Mouse (Mus musculus) stomach, postnatal 0 days (tissue): Measurements from ENCODE around the gene Glmp. TPM values are rescaled to one million over a fixed set of nuclear protein-coding genes. Genes with fewer than 3 reads are reported as not detected.
A peak's percentile ranks its signal among the peaks of the same experiment; 100 is the strongest.
"Not testable (repeated sequence)": the region's sequence is repeated elsewhere in the genome, so short reads cannot be mapped to it uniquely, and the experiment has no call there.

Experiments
- ATAC-seq: fragments of 200-750 bp; cut with Nextera tagmentation; 2 replicates; pipeline ENCODE4 v1.8.0; 2017; ENCODE audit not compliant: low FRiP score, low TSS enrichment
- DNase-seq: peaks from one replicate; pipeline ENCODE4 v3.0.0-alpha.2; 2016; ENCODE audit warnings: low spot score
- H3K27ac ChIP-seq: fragments of 300-500 bp; sonication (generic); replicated peaks from 2 replicates; pipeline ENCODE4 v1.5.1; 2014; ENCODE audit warnings: mild to moderate bottlenecking, control low read depth
- H3K27me3 ChIP-seq: fragments of 300-500 bp; sonication (generic); 2 replicates; pipeline ENCODE4 v1.6.1; 2014; ENCODE audit warnings: low read length; ENCODE audit not compliant: control insufficient read depth, insufficient read depth
- H3K36me3 ChIP-seq: fragments of 300-500 bp; sonication (generic); 2 replicates; pipeline ENCODE4 v1.6.1; 2014; ENCODE audit warnings: low read length, mixed read lengths; ENCODE audit not compliant: control insufficient read depth, insufficient read depth
- H3K4me1 ChIP-seq: fragments of 300-500 bp; sonication (generic); replicated peaks from 2 replicates; pipeline ENCODE4 v1.6.1; 2014; ENCODE audit warnings: antibody characterized with exemption; ENCODE audit not compliant: control insufficient read depth, insufficient read depth
- H3K4me2 ChIP-seq: fragments of 300-500 bp; sonication (generic); replicated peaks from 2 replicates; pipeline ENCODE4 v1.6.1; 2014; ENCODE audit warnings: low read depth, mild to moderate bottlenecking, control low read depth, moderate library complexity
- H3K4me3 ChIP-seq: fragments of 300-500 bp; sonication (generic); 2 replicates; pipeline ENCODE4 v1.5.1; 2014; ENCODE audit warnings: low read depth, low read length, control low read depth
- H3K9ac ChIP-seq: fragments of 300-500 bp; sonication (generic); 2 replicates; pipeline ENCODE4 v1.6.1; 2014; ENCODE audit warnings: mild to moderate bottlenecking, low read length, control low read depth, mixed read lengths
- H3K9me3 ChIP-seq: fragments of 300-500 bp; sonication (generic); 2 replicates; pipeline ENCODE4 v1.6.1; 2016; ENCODE audit warnings: low read length; ENCODE audit not compliant: control insufficient read depth
- CTCF ChIP-seq: IDR thresholded peaks from 2 replicates; pipeline ENCODE4 v1.5.1; 2016; ENCODE audit warnings: antibody characterized with exemption, low read depth, mild to moderate bottlenecking, moderate library complexity
- EP300 ChIP-seq: optimal IDR thresholded peaks from 2 replicates; pipeline ENCODE3; 2016; ENCODE audit warnings: antibody characterized with exemption
- WGBS: fragments of 180-500 bp; shearing (Covaris S2); extraction: QIAGEN DNeasy Blood & Tissue Kit; methylation state at CpG from one replicate; pipeline ENCODE4 v1.1.7; 2014; 5-methylcytosine and 5-hydroxymethylcytosine counted together
- polyA plus RNA-seq: library from polyadenylated mRNA; unstranded; fragments of >200 nt; fragmentation: Nextera tagmentation; extraction: Ambion mirVana; gene quantifications from 2 replicates; pipeline ENCODE4 v1.2.1, GENCODE M21; 2015

Glmp gene
- polyA plus RNA-seq, 1 experiment from 2014 or later: 161 TPM

DNA sequence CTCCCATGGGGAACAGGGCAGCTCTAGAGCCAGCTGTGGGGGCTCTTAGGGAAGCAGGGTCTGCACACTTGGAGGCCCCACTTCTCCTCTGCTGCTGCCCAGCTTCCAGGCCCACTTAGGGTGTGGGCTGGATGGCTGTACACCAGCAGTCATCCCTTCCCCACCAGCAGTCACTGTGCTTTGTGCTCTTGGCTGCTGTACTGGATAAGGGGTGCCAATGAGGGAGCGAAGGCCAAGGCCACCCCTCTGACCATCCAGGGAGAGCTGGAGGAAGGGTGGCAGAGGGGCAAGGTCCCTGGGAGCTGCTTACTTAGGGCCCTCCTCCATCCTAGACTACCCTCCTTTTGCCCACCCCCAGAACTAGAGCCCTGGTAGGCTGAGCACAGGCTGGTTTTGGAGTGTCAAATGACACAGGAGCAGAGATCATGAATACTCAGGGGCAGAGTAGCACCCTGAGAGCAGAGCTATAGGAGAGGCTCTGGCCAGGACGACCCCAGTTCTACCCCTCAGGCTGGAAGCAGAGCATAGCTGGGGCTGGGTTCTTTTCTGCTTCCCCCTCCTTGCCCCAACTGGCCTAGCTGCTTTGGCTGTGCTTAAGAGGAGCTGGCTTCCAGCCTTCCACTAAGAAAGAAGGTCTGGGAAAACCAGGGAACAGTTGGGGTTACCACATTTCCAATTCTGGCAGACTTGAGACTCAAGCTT is 36.9 kb downstream of the Glmp start:
- Histone ChIP-seq H3K9me3 (no peaks in the 10 kb centered on the region), H3K4me1 (peaks cover 3% of the 10 kb centered on the region; the same call in 1 of the 2 replicates), H3K36me3 (peaks cover 46% of the 10 kb centered on the region), H3K9ac (no peak overlapping the region), H3K27ac (no peak overlapping the region), H3K4me2 (no peak overlapping the region), H3K27me3 (no peaks in the 10 kb centered on the region), H3K4me3 (no peak overlapping the region)
- 75% methylated on average over 2 of the region's 2 CpGs for WGBS
- no peak for ATAC-seq
- no peak for TF ChIP-seq EP300
- TF ChIP-seq CTCF: no peak
- DNase-seq: no peak

DNA sequence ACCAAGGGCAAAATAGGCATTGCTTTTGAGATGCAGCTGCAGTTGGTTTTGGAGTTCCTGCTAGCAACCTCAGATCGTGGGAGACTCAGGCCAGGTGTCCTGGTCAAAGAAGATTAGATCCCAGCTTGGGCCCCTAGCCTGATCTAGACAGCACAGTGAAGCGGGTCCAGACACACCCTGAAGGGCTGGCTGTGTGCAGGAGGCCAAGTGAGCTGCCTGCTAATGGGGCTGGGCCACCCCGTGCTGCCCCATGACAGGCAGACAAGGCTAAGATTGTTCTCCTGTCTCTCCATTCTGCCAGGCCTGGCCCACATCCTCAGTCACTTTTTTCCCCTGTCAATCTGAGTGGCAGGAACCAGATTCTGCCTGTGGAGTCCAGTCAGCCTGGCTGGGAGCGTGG is 38.9 kb downstream of the Glmp start:
- H3K4me2 ChIP-seq: no peak overlapping the region
- H3K36me3 ChIP-seq: peaks cover 34% of the 10 kb centered on the region
- DNase-seq: no peak
- no peak overlapping the region for H3K9ac ChIP-seq
- H3K4me3 ChIP-seq: no peak overlapping the region; the same call in 1 of the 2 replicates
- 0 out of 2 replicates have a peak, but pooled peaks have one; percentile 13 for ATAC-seq
- peak overlapping the region; percentile 20; the same call in 1 of the 2 replicates for H3K27ac ChIP-seq
- peaks cover 3% of the 10 kb centered on the region; the same call in 1 of the 2 replicates for H3K4me1 ChIP-seq
- no peak for TF ChIP-seq CTCF
- no peak for TF ChIP-seq EP300
- 45% methylated on average over 4 of the region's 4 CpGs for WGBS
- H3K27me3 ChIP-seq: no peaks in the 10 kb centered on the region
- no peaks in the 10 kb centered on the region for H3K9me3 ChIP-seq

DNA sequence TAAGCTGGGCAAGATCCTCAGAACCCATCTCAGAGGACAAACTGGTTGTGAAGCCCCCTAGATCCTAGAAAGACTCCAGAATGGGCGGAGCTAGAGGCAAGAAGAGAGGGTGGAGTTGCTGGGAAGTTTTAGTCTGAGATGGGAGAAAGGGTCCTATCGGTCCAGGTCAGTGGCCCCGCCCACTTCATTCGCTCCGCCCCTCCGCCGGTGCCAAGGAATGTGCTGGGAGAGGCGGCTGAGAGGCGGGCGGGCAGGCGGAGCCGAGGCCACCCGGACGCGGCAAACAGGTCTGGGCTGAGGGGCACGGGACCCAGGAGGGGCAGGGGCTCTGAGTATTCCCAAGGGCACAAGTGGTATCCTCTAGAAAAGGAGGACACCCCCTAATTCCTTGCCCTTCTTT is 39.5 kb downstream of the Glmp start, which contains the start of gene Paqr6:
Paqr6 (plus strand) TSS at position 248 of the 400 bp plus-strand sequence.
- WGBS: 3% methylated on average over 16 of the region's 16 CpGs
- peak; percentile 50; the same call in 1 of the 2 replicates for ATAC-seq

DNA sequence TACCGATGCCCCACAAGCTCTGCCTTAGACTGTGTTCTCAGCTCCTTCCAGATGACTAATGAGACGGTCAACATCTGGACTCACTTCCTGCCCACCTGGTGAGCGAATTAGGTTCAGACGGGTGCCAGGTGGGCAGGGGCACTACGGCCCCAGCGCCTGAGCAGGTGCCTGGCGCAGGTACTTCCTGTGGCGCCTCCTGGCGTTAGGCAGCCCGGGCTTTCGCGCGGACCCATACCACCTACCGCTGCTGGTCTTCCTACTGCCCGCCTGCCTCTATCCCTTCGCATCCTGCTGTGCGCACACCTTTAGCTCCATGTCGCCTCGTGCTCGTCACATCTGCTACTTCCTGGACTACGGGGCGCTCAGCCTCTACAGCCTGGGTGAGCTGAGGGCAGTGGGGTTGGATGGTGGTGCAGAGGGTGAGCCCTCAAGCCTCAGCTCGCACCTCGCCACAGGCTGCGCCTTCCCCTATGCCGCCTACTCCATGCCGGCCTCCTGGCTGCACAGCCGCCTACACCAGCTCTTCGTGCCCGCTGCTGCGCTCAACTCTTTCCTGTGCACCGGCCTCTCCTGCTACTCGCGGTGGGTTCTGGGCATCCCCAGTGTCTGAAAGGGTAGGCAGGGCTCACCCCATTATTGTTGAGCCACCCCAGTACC is 41.0 kb downstream of the Glmp start:
- H3K4me3 ChIP-seq: no peak overlapping the region
- H3K9me3 ChIP-seq: no peaks in the 10 kb centered on the region
- H3K4me2 ChIP-seq: no peak overlapping the region
- ATAC-seq (no peak), DNase-seq (no peak)
- H3K36me3 ChIP-seq: peaks cover 14% of the 10 kb centered on the region; the same call in 1 of the 2 replicates
- 51% methylated on average over 34 of the region's 34 CpGs for WGBS
- no peaks in the 10 kb centered on the region for H3K27me3 ChIP-seq
- TF ChIP-seq EP300 (no peak), CTCF (peak; percentile 15; the same call in 1 of the 2 replicates)
- H3K4me1 ChIP-seq: peaks cover 3% of the 10 kb centered on the region; the same call in 1 of the 2 replicates
- no peak overlapping the region for H3K27ac ChIP-seq
- no peak overlapping the region for H3K9ac ChIP-seq

More for the DNA sequence above, 39.5 kb downstream of the Glmp start, which contains the start of gene Paqr6:
- peaks cover 3% of the 10 kb centered on the region; the same call in 1 of the 2 replicates for H3K4me1 ChIP-seq
- peak within 1 kb of the TSS; percentile 50; the same call in 1 of the 2 replicates for H3K9ac ChIP-seq
- H3K4me3 ChIP-seq: peak within 1 kb of the TSS; percentile 30
- peaks cover 27% of the 10 kb centered on the region for H3K36me3 ChIP-seq
- H3K27ac ChIP-seq: peak within 1 kb of the TSS; percentile 20; the same call in 1 of the 2 replicates
- H3K27me3 ChIP-seq: no peaks in the 10 kb centered on the region
- DNase-seq: peak; percentile 81
- no peaks in the 10 kb centered on the region for H3K9me3 ChIP-seq
- TF ChIP-seq CTCF: no peak
- no peak for TF ChIP-seq EP300
- peak within 1 kb of the TSS; percentile 51 for H3K4me2 ChIP-seq

DNA sequence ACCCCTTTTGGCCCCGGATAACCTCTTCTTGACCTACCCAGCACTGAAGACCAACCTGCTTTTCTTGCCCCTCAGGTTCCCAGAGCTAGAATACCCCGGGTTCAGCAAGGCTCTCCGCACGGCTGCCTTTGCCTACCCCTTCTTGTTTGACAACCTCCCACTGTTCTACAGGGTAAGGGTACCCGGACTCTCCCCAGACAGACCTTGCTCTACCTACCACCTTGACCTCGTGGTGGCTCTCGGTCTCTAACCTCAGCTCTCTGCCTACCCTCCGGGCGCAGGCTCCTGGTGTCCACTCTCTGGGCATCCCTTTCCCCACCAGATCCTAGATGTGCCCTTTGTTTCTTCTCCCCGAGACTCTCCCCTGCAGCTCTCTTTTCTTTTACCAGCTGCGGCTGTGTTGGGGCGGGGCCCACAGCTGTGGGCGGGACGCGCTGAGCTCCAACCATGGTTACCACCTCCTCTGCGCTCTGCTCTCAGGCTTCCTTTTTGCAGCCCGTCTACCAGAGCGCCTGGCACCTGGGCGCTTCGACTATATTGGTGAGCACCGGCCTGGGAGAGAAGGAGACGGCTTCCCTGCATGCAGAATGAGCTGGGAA is 42.1 kb downstream of the Glmp start:
- not testable (repeated sequence) for H3K4me3 ChIP-seq, H3K9me3 ChIP-seq, H3K9ac ChIP-seq, H3K27me3 ChIP-seq, H3K36me3 ChIP-seq, H3K27ac ChIP-seq, H3K4me1 ChIP-seq, H3K4me2 ChIP-seq
- 4% methylated on average over 16 of the region's 22 CpGs for WGBS
- DNase-seq (peak; percentile 64), ATAC-seq (peak; percentile 70)

DNA sequence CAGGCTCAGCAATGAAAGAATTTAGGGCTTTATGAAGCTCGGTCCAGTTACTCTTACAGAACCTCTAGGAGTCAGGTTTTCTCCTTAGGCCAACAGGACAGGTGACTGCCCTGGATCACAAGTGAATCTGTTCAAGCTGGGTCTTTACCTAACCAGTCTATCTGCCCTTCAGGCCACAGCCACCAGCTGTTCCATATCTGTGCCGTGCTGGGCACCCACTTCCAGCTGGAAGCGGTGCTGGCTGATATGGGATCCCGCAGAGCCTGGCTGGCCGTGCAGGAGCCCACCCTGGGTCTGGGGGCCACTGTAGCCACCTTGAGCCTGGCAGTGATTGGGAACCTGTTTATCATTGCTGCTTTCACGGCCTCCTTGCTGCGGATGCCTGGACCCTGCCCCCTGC is 42.7 kb downstream of the Glmp start:
- not testable (repeated sequence) for H3K27ac ChIP-seq, H3K9me3 ChIP-seq, H3K36me3 ChIP-seq, H3K9ac ChIP-seq, H3K4me2 ChIP-seq, H3K4me1 ChIP-seq, H3K27me3 ChIP-seq, ATAC-seq, H3K4me3 ChIP-seq, DNase-seq
- WGBS: 42% methylated on average over 3 of the region's 7 CpGs

DNA sequence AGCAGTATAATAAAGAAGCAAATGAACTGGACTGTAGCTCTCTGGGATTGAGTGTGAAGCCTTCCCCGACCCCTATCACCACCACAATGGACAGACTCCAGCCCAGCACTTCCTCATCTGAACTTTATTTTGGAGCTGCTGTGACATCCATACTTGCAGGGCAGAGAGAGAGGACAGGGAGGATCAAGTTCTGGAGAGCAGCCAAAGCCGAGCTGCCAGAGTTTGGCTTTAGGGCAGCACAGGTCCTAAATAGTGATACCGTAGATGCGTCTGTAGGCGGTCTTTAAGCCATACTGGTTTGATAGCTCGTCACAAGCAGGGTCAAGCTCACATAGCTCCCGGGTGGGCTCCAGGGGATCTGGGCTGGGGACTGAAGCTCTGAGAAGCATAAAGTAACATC is 43.7 kb downstream of the Glmp start:
- H3K4me1 ChIP-seq, ATAC-seq, H3K36me3 ChIP-seq, H3K27ac ChIP-seq, H3K27me3 ChIP-seq, H3K4me2 ChIP-seq, H3K4me3 ChIP-seq, H3K9me3 ChIP-seq, DNase-seq, H3K9ac ChIP-seq: not testable (repeated sequence)
- WGBS: 86% methylated on average over 7 of the region's 7 CpGs

DNA sequence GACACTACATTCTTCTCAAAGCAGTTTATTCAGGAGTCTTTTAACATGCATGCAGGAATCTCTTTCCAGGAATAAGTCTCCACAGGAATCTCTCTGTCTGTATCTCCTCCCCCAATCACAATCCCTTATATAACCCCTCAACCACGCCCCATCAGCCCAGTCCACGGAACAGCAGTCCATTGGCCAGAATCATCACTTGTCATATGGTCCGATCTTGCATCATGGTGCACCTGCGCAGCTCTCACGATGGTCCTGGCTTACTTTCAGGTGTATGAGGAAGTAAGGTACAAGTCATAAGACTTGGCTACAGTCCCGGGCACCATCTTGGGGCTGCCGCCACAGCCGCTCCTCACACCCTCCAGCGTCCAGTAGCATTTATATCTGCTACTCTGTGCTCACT is 47.8 kb downstream of the Glmp start, which contains the start of gene Bglap3:
Bglap3 (minus strand) TSS at position 101 of the 400 bp plus-strand sequence.
- not testable (repeated sequence) for H3K36me3 ChIP-seq, DNase-seq, H3K9me3 ChIP-seq, ATAC-seq, H3K27me3 ChIP-seq, H3K4me3 ChIP-seq, H3K4me2 ChIP-seq, H3K4me1 ChIP-seq, H3K9ac ChIP-seq, H3K27ac ChIP-seq
- 89% methylated on average over 9 of the region's 9 CpGs for WGBS
